Mouse (Mus musculus): ENCODE measurements at regions not wholly inside any gene's neighbourhood (a gene's known extent, or its start where the extent isn't known, plus 50 kb on each side); places are given as distances from the start of the nearest gene placed in this dataset.

DNA sequence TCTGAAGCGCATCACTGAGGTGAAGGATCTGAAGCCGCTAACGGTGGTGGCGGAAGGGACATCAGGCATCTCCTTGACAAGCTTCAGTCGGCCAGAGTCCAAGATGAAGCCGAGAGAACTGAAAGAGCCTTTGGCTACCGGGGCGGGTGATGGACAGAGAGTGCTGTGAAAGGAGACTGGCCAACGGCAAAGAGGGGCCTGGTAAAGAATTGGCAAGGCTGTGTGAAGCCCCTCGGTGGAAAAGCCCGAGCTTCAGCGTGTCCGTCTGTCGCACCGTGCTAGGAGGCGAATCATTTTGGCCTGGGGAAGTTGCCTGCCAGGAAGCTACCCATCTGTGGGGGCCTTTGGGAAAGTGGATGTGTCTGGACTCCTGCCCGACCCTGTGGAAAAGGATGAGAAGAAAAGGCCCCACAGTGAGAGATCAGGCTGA lies 74.6 kb upstream of the Ankrd55 start:
- DNase-seq (no peak), ATAC-seq (ENCODE audit: low read depth) (no peak)
- Histone ChIP-seq H3K27me3 (0 out of 2 replicates have a peak, but pooled peaks cover 3% of the 10 kb centered on the region), H3K9me3 (replicated peaks) (no peaks in the 10 kb centered on the region), H3K36me3 (no peaks in the 10 kb centered on the region), H3K27ac (no peak overlapping the region), H3K4me2 (no peak overlapping the region), H3K4me1 (replicated peaks) (no peaks in the 10 kb centered on the region), H3K4me3 (replicated peaks) (no peak overlapping the region), H3K9ac (no peak overlapping the region)
- WGBS (ENCODE audit: insufficient replicate concordance): 70% methylated on average over 17 of the region's 17 CpGs

DNA sequence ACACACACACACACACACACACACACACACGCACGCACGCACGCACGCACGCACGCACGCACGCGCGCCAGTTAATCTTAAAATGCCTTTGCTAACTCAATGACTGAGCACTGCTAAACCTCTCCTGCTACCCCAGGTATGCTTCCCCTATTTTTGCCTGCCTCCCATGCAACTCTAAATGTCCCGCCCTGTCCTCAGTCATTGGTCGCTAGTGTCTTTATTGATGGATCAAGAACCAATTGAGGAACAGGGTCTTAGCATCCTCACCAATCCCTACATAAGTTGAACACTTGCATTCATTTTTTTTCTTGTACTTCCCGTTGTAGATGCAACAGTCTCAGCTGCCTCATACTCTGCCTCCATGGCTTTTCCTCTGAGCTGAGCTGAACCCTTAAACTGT lies 72.2 kb upstream of the Ankrd55 start:
- Histone ChIP-seq H3K9ac (no peak overlapping the region), H3K4me3 (replicated peaks) (no peak overlapping the region), H3K27me3 (no peaks in the 10 kb centered on the region), H3K4me2 (no peak overlapping the region), H3K27ac (no peak overlapping the region), H3K36me3 (no peaks in the 10 kb centered on the region), H3K9me3 (replicated peaks) (no peaks in the 10 kb centered on the region), H3K4me1 (replicated peaks) (no peaks in the 10 kb centered on the region)
- no peak for DNase-seq
- no peak for ATAC-seq (ENCODE audit: low read depth)
- WGBS (ENCODE audit: insufficient replicate concordance): 76% methylated on average over 14 of the region's 14 CpGs

DNA sequence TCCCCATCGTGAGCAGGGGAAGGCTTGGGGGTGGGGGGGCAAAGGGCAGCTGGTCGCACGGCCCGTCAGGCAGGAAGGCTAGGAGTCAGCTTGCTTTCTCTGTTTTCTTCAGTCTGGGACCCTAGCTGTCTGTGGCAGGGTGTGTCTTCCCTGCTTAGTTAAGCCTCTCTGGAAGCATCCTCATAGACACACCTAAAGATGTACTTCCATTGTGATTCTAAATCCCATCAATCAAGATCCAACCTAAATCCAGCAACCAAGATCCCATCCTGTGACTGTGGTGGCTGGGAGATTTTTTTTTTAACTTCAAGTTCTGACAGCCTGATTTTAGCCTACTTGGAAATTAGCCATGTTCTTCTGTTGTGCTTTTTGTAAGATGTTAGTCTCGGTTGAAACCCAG lies 69.9 kb upstream of the Ankrd55 start:
- Histone ChIP-seq H3K27me3 (no peaks in the 10 kb centered on the region), H3K4me1 (replicated peaks) (no peaks in the 10 kb centered on the region), H3K4me2 (no peak overlapping the region), H3K4me3 (replicated peaks) (no peak overlapping the region), H3K36me3 (no peaks in the 10 kb centered on the region), H3K9me3 (replicated peaks) (no peaks in the 10 kb centered on the region), H3K9ac (no peak overlapping the region), H3K27ac (no peak overlapping the region)
- DNase-seq (no peak), ATAC-seq (ENCODE audit: low read depth) (no peak)
- WGBS (ENCODE audit: insufficient replicate concordance): 69% methylated on average over 5 of the region's 5 CpGs

DNA sequence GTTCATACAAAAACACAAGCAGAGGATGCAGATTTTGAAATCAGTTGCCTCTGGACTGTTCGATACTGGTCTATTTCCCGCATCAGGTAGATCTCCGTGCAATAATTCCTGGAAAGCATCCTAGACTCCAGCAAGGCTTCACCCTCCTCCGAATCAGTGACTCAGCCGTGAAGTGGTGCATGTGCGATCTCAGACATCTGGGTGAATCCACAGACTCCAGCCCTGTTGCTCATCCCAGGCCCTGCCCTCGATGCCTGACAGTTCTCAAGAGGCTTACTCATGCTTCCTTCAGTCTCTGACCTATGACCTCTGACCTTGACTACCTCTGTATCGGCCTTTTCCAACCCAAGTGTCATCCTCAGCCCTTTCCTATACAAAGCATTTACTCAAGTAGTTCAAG lies 68.1 kb upstream of the Ankrd55 start:
- no peaks in the 10 kb centered on the region for H3K36me3 ChIP-seq
- no peak overlapping the region for H3K9ac ChIP-seq
- no peak for DNase-seq
- no peak overlapping the region for H3K4me2 ChIP-seq
- WGBS (ENCODE audit: insufficient replicate concordance): 78% methylated on average over 8 of the region's 8 CpGs
- no peak overlapping the region for H3K4me3 ChIP-seq (replicated peaks)
- ATAC-seq (ENCODE audit: low read depth): no peak
- H3K27ac ChIP-seq: no peak overlapping the region
- H3K27me3 ChIP-seq: no peaks in the 10 kb centered on the region
- no peaks in the 10 kb centered on the region for H3K9me3 ChIP-seq (replicated peaks)
- no peaks in the 10 kb centered on the region for H3K4me1 ChIP-seq (replicated peaks)

DNA sequence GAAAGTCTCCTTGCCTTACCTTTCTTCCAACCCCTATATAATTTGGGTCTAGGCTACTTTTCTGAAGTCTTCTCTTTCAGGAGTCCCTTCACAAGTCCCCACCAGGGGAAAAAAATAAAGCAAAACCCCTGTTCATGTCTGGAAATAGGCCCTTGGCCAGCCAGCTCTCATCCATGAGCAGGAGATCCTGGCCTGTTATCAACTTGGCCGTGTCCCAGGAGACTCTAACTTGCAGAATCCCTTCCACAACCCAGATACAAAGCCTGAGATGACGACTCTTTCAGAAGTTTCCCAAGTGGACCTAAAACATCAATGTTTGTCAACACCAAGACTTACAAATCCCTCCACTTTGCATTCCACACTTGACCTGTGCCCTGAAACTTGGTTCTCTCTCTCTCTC lies 64.6 kb upstream of the Ankrd55 start:
- Histone ChIP-seq H3K9me3 (replicated peaks) (no peaks in the 10 kb centered on the region), H3K27ac (no peak overlapping the region), H3K4me1 (replicated peaks) (no peaks in the 10 kb centered on the region), H3K4me3 (replicated peaks) (no peak overlapping the region), H3K36me3 (no peaks in the 10 kb centered on the region), H3K4me2 (no peak overlapping the region), H3K27me3 (no peaks in the 10 kb centered on the region), H3K9ac (no peak overlapping the region)
- WGBS (ENCODE audit: insufficient replicate concordance): 69% methylated on average over 2 of the region's 2 CpGs
- no peak for ATAC-seq (ENCODE audit: low read depth)
- DNase-seq: no peak

DNA sequence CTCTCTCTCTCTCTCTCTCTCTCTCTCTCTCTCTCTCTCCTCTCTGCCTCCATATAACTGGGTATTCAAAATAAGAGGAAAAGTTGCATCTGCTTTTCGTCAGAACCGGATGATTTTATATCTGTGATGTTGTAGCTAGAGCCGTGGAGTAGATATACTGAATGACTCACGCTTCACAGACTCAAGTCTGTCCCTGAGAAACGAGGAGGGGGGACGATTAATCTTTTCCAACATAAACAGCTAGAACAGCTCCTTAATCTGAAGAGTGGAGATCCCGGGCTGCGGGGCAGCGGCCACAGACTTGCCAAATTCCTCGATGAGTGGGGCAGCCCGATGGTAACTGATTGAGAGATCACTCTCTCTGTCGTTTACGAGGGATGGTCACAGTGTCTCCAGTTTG lies 60.5 kb upstream of the Ankrd55 start:
- no peaks in the 10 kb centered on the region for H3K27me3 ChIP-seq
- no peaks in the 10 kb centered on the region for H3K36me3 ChIP-seq
- no peak overlapping the region for H3K4me3 ChIP-seq (replicated peaks)
- H3K9ac ChIP-seq: no peak overlapping the region
- no peak overlapping the region for H3K4me2 ChIP-seq
- WGBS (ENCODE audit: insufficient replicate concordance): 60% methylated on average over 13 of the region's 13 CpGs
- ATAC-seq (ENCODE audit: low read depth) (no peak), DNase-seq (no peak)
- H3K9me3 ChIP-seq (replicated peaks): no peaks in the 10 kb centered on the region
- no peaks in the 10 kb centered on the region for H3K4me1 ChIP-seq (replicated peaks)
- H3K27ac ChIP-seq: no peak overlapping the region

DNA sequence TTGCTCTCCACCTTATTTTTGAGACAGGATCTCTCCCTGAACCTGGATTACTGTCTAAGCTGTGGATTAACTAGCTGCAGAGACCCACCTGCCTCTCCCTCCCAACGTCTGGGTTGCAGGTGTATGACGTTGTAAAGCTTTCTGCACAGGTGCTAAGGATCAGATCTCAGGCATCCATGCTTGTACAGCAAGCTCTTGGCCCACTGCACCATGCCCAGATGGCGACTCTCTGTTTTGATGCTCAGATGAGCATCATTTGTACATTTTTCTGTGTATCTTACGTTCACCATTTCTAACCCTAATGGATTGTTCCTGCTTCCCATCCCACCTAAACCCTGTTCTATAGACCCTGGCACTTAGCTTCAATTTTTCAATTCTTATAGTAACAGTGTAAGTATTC lies 59.4 kb upstream of the Ankrd55 start:
- Histone ChIP-seq H3K4me1 (replicated peaks) (no peaks in the 10 kb centered on the region), H3K36me3 (no peaks in the 10 kb centered on the region), H3K27ac (no peak overlapping the region), H3K9ac (no peak overlapping the region), H3K27me3 (no peaks in the 10 kb centered on the region), H3K4me2 (no peak overlapping the region), H3K4me3 (replicated peaks) (no peak overlapping the region), H3K9me3 (replicated peaks) (no peaks in the 10 kb centered on the region)
- DNase-seq: no peak
- 55% methylated on average over 4 of the region's 4 CpGs for WGBS (ENCODE audit: insufficient replicate concordance)
- ATAC-seq (ENCODE audit: low read depth): no peak

DNA sequence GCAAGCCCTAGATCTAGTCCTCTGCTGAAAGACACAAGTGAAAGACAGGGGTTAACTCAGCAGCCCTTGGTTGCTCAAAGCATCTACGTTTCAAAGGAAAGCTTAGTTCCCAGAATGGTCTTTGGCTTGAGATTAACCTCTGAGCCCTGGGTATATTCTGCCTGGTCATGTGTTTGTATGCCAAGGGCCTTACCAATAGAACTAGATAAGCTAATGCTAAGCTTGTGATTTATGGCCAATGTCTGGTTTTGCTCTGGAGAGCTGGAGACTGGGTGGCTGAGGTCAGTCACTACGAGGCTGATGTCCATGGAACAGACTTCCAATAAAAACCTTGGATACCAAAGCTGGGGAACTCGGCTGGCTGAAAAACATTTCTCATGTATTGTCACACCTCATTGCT lies 58.1 kb upstream of the Ankrd55 start:
- Histone ChIP-seq H3K4me2 (no peak overlapping the region), H3K27ac (no peak overlapping the region), H3K9ac (no peak overlapping the region), H3K4me3 (replicated peaks) (no peak overlapping the region), H3K27me3 (no peaks in the 10 kb centered on the region), H3K4me1 (replicated peaks) (no peaks in the 10 kb centered on the region), H3K36me3 (no peaks in the 10 kb centered on the region), H3K9me3 (replicated peaks) (no peaks in the 10 kb centered on the region)
- 57% methylated on average over 3 of the region's 3 CpGs for WGBS (ENCODE audit: insufficient replicate concordance)
- DNase-seq (no peak), ATAC-seq (ENCODE audit: low read depth) (no peak)

DNA sequence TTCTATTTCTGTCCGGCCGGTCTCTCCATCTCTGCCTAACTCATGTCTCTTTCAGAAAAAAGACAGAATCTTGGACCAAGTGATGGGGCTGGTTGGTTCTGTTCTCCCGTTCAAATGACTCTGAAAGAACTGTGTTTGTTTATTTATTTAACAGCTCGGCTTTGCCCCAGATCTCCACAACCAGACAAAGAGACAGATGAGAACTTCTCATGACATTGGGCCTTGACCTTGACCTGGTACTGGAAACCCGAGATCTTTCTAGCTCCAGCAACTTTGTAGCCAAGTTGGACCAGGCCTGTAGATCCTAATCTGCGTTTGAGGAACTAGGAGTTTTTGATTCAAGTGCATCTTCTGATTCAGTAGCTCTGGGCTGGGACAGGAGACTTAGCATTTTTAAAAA lies 53.6 kb upstream of the Ankrd55 start:
- DNase-seq (no peak), ATAC-seq (ENCODE audit: low read depth) (no peak)
- Histone ChIP-seq H3K4me3 (replicated peaks) (no peak overlapping the region), H3K9me3 (replicated peaks) (no peaks in the 10 kb centered on the region), H3K9ac (no peak overlapping the region), H3K4me2 (no peak overlapping the region), H3K36me3 (no peaks in the 10 kb centered on the region), H3K27ac (no peak overlapping the region), H3K4me1 (replicated peaks) (0 out of 2 replicates have a peak, but pooled peaks cover 2% of the 10 kb centered on the region), H3K27me3 (no peaks in the 10 kb centered on the region)
- 63% methylated on average over 6 of the region's 6 CpGs for WGBS (ENCODE audit: insufficient replicate concordance)

DNA sequence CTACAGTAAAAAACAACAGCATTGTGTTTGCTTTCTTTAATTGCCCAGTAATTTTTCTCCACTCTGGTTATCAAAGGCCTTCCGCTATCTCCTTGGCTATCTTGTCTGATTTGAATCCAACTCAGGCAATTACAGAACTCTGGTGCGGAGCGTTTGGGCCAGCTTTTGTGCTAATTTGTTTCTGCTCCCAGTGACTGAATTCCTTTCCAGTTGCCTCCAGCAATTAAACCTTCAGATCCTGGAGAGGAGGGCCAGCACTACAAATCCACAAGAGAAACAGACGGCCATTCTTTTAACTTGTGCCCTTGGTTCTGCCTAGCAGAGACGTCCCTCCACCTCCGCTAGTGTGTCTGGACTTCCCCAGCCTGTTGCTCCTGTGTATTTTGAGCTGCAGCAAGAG lies 51.3 kb upstream of the Ankrd55 start:
- no peak overlapping the region for H3K27ac ChIP-seq
- 69% methylated on average over 6 of the region's 6 CpGs for WGBS (ENCODE audit: insufficient replicate concordance)

DNA sequence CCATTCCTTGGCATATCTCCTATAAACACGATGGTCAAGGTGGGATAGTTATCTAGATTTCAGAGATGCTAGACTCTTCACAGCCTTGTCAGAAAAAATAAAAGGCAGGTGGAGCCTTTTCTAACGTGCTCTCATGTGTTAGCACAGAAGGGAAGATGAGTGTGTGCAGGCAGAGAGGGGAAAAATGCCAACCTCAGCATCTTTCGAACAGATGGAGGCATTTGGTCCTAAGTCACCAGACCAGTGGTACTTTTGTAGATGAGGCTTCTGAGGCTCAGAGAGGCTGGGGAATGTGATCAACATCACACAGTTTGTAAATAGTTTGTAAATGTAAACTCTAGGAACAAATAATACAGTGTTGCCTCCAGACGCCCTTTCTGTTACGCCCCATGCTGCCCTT lies 50.9 kb upstream of the Ankrd55 start:
- H3K9me3 ChIP-seq (replicated peaks): no peaks in the 10 kb centered on the region
- no peaks in the 10 kb centered on the region for H3K36me3 ChIP-seq
- H3K9ac ChIP-seq: no peak overlapping the region
- DNase-seq (no peak), ATAC-seq (ENCODE audit: low read depth) (no peak)
- H3K4me1 ChIP-seq (replicated peaks): 0 out of 2 replicates have a peak, but pooled peaks cover 2% of the 10 kb centered on the region
- H3K27me3 ChIP-seq: no peaks in the 10 kb centered on the region
- H3K27ac ChIP-seq: no peak overlapping the region
- no peak overlapping the region for H3K4me3 ChIP-seq (replicated peaks)
- WGBS (ENCODE audit: insufficient replicate concordance): 66% methylated on average over 5 of the region's 5 CpGs
- H3K4me2 ChIP-seq: no peak overlapping the region

More for the DNA sequence above, 51.3 kb upstream of the Ankrd55 start:
- Histone ChIP-seq H3K9ac (no peak overlapping the region), H3K4me1 (replicated peaks) (0 out of 2 replicates have a peak, but pooled peaks cover 2% of the 10 kb centered on the region), H3K4me3 (replicated peaks) (no peak overlapping the region), H3K27me3 (no peaks in the 10 kb centered on the region), H3K4me2 (no peak overlapping the region), H3K36me3 (no peaks in the 10 kb centered on the region), H3K9me3 (replicated peaks) (no peaks in the 10 kb centered on the region)
- ATAC-seq (ENCODE audit: low read depth) (no peak), DNase-seq (no peak)

DNA sequence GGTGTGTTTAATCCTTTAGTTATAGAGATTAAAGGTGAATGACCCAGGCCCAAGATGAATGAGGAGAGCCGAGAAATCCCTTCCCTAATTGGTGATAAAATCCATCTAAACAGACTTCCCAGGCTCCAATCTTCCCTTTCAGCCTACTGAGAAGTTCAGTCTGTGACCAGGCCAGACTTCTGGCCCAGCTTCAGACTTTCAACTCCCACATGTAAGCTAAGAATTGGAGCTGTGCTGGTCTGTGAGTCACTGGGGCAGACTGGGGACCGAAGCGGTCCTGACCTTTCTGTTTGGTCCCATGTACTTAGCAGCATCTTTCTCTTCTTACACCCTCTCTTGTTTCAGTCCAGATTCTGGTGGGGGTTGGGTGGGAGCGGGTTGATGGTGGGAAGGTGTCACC lies 50.3 kb upstream of the Ankrd55 start:
- Histone ChIP-seq H3K9ac (no peak overlapping the region), H3K4me2 (no peak overlapping the region), H3K36me3 (no peaks in the 10 kb centered on the region), H3K4me3 (replicated peaks) (no peak overlapping the region), H3K27me3 (no peaks in the 10 kb centered on the region), H3K4me1 (replicated peaks) (0 out of 2 replicates have a peak, but pooled peaks cover 2% of the 10 kb centered on the region), H3K9me3 (replicated peaks) (no peaks in the 10 kb centered on the region), H3K27ac (no peak overlapping the region)
- DNase-seq: no peak
- 69% methylated on average over 4 of the region's 4 CpGs for WGBS (ENCODE audit: insufficient replicate concordance)
- ATAC-seq (ENCODE audit: low read depth): no peak

All from liver, embryonic 13.5 days (tissue).